Mouse (Mus musculus) embryonic facial prominence, embryonic 10.5 days (tissue): Measurements from ENCODE around the gene Saysd1. TPM values are rescaled to one million over a fixed set of nuclear protein-coding genes. Genes with fewer than 3 reads are reported as not detected.

Source experiments
- DNase-seq: peaks from one replicate; pipeline ENCODE4 v3.0.0-alpha.2; 2017; ENCODE audit warnings: low spot score
- H3K27ac ChIP-seq: fragments of 300-500 bp; sonication (generic); replicated peaks from 2 replicates; pipeline ENCODE4 v1.5.1; 2016; ENCODE audit warnings: mild to moderate bottlenecking
- H3K27me3 ChIP-seq: fragments of 300-500 bp; sonication (generic); replicated peaks from 2 replicates; pipeline ENCODE4 v1.6.1; 2016; ENCODE audit warnings: low read depth, mild to moderate bottlenecking; ENCODE audit not compliant: poor library complexity, severe bottlenecking
- H3K36me3 ChIP-seq: fragments of 300-500 bp; sonication (generic); replicated peaks from 2 replicates; pipeline ENCODE4 v1.6.1; 2016; ENCODE audit warnings: mild to moderate bottlenecking, moderate library complexity
- H3K4me1 ChIP-seq: fragments of 300-500 bp; sonication (generic); 2 replicates; pipeline ENCODE4 v1.6.1; 2016
- H3K4me3 ChIP-seq: fragments of 300-500 bp; sonication (generic); 2 replicates; pipeline ENCODE4 v1.5.1; 2016; ENCODE audit warnings: mild to moderate bottlenecking, moderate library complexity
- H3K9me3 ChIP-seq: fragments of 300-500 bp; sonication (generic); 2 replicates; pipeline ENCODE4 v1.6.1; 2016; ENCODE audit warnings: mild to moderate bottlenecking
- WGBS: fragments of 180-500 bp; shearing (Covaris S2); methylation state at CpG from one replicate; pipeline ENCODE4 v1.1.7; 2016; 5-methylcytosine and 5-hydroxymethylcytosine counted together
- polyA plus RNA-seq: library from polyadenylated mRNA; unstranded; fragments of >200 nt; fragmentation: Nextera tagmentation; extraction: Ambion mirVana; gene quantifications from 2 replicates; pipeline ENCODE4 v1.2.1, GENCODE M21; 2016

Saysd1 gene
- polyA plus RNA-seq, 1 experiment from 2014 or later, result 11.1 TPM

- no peaks in the 10 kb centered on the region for H3K9me3 ChIP-seq
- WGBS, result 92% methylated on average over 7 of the region's 7 CpGs
- peaks cover 50% of the 10 kb centered on the region for H3K4me1 ChIP-seq
- DNase-seq, result no peak
- no peaks in the 10 kb centered on the region for H3K27me3 ChIP-seq
- H3K27ac ChIP-seq, result no peak overlapping the region
- no peak overlapping the region for H3K4me3 ChIP-seq
- peaks cover 6% of the 10 kb centered on the region; the same call in 1 of the 2 replicates for H3K36me3 ChIP-seq
These were observed 36.8 kb upstream of the Saysd1 start for GRCm38 (mm10) chr14:20175114-20175513.

GRCm38 (mm10) chr14:20174696-20175095, 36.4 kb upstream of the Saysd1 start:
- Histone ChIP-seq H3K9me3 (no peaks in the 10 kb centered on the region), H3K36me3 (peaks cover 6% of the 10 kb centered on the region; the same call in 1 of the 2 replicates), H3K4me3 (no peak overlapping the region), H3K27me3 (no peaks in the 10 kb centered on the region), H3K4me1 (peaks cover 46% of the 10 kb centered on the region), H3K27ac (no peak overlapping the region)
- WGBS, result 90% methylated on average over 6 of the region's 6 CpGs
- DNase-seq, result no peak

GRCm38 (mm10) chr14:20173873-20174490, 35.6 kb upstream of the Saysd1 start:
- H3K4me1 ChIP-seq, result peaks cover 39% of the 10 kb centered on the region
- DNase-seq, result no peak
- H3K4me3 ChIP-seq, result no peak overlapping the region
- H3K27me3 ChIP-seq, result no peaks in the 10 kb centered on the region
- WGBS, result 95% methylated on average over 14 of the region's 14 CpGs
- H3K27ac ChIP-seq, result no peak overlapping the region
- no peaks in the 10 kb centered on the region for H3K9me3 ChIP-seq
- peaks cover 6% of the 10 kb centered on the region; the same call in 1 of the 2 replicates for H3K36me3 ChIP-seq

GRCm38 (mm10) chr14:20172924-20173323, 34.6 kb upstream of the Saysd1 start:
- DNase-seq, result no peak
- Histone ChIP-seq H3K4me3 (no peak overlapping the region), H3K4me1 (peaks cover 28% of the 10 kb centered on the region), H3K9me3 (no peaks in the 10 kb centered on the region), H3K27me3 (no peaks in the 10 kb centered on the region), H3K36me3 (peaks cover 6% of the 10 kb centered on the region; the same call in 1 of the 2 replicates), H3K27ac (no peak overlapping the region)
- 75% methylated on average over 4 of the region's 4 CpGs for WGBS

- WGBS, result 58% methylated on average over 5 of the region's 5 CpGs
- no peak for DNase-seq
- Histone ChIP-seq H3K36me3 (peaks cover 9% of the 10 kb centered on the region; the same call in 1 of the 2 replicates), H3K4me3 (no peak overlapping the region), H3K4me1 (peaks cover 24% of the 10 kb centered on the region), H3K27me3 (no peaks in the 10 kb centered on the region), H3K27ac (no peak overlapping the region), H3K9me3 (no peaks in the 10 kb centered on the region)
These were observed 34.2 kb upstream of the Saysd1 start for GRCm38 (mm10) chr14:20172509-20172908.

GRCm38 (mm10) chr14:20171840-20172239, 33.5 kb upstream of the Saysd1 start:
- Histone ChIP-seq H3K4me3 (no peak overlapping the region), H3K27me3 (no peaks in the 10 kb centered on the region), H3K4me1 (peaks cover 25% of the 10 kb centered on the region), H3K36me3 (peaks cover 12% of the 10 kb centered on the region; the same call in 1 of the 2 replicates), H3K27ac (no peak overlapping the region), H3K9me3 (no peaks in the 10 kb centered on the region)
- DNase-seq, result no peak
- 92% methylated on average over 3 of the region's 3 CpGs for WGBS

GRCm38 (mm10) chr14:20169251-20169650, 30.9 kb upstream of the Saysd1 start:
- WGBS, result 93% methylated on average over 4 of the region's 4 CpGs
- no peaks in the 10 kb centered on the region for H3K9me3 ChIP-seq
- peaks cover 28% of the 10 kb centered on the region for H3K4me1 ChIP-seq
- H3K36me3 ChIP-seq, result peaks cover 16% of the 10 kb centered on the region; the same call in 1 of the 2 replicates
- no peaks in the 10 kb centered on the region for H3K27me3 ChIP-seq
- H3K27ac ChIP-seq, result no peak overlapping the region
- DNase-seq, result no peak
- H3K4me3 ChIP-seq, result no peak overlapping the region

GRCm38 (mm10) chr14:20168478-20168877, 30.1 kb upstream of the Saysd1 start:
- H3K27me3 ChIP-seq, result no peaks in the 10 kb centered on the region
- 81% methylated on average over 1 of the region's 1 CpGs for WGBS
- no peak overlapping the region for H3K27ac ChIP-seq
- H3K9me3 ChIP-seq, result no peaks in the 10 kb centered on the region
- H3K36me3 ChIP-seq, result peaks cover 16% of the 10 kb centered on the region; the same call in 1 of the 2 replicates
- no peak overlapping the region for H3K4me3 ChIP-seq
- H3K4me1 ChIP-seq, result peaks cover 28% of the 10 kb centered on the region
- DNase-seq, result no peak

- 84% methylated on average over 2 of the region's 2 CpGs for WGBS
These were observed 29.7 kb upstream of the Saysd1 start for GRCm38 (mm10) chr14:20168054-20168453.

GRCm38 (mm10) chr14:20165413-20165812, 27.1 kb upstream of the Saysd1 start:
- Histone ChIP-seq H3K27me3 (no peaks in the 10 kb centered on the region), H3K36me3 (peaks cover 10% of the 10 kb centered on the region; the same call in 1 of the 2 replicates), H3K9me3 (no peaks in the 10 kb centered on the region), H3K4me1 (peaks cover 36% of the 10 kb centered on the region), H3K4me3 (no peak overlapping the region), H3K27ac (no peak overlapping the region)
- no peak for DNase-seq
- 88% methylated on average over 1 of the region's 1 CpGs for WGBS

More at GRCm38 (mm10) chr14:20168054-20168453, 29.7 kb upstream of the Saysd1 start:
- peaks cover 16% of the 10 kb centered on the region; the same call in 1 of the 2 replicates for H3K36me3 ChIP-seq
- peaks cover 28% of the 10 kb centered on the region for H3K4me1 ChIP-seq
- no peak overlapping the region for H3K27ac ChIP-seq
- H3K4me3 ChIP-seq, result no peak overlapping the region
- H3K27me3 ChIP-seq, result no peaks in the 10 kb centered on the region
- DNase-seq, result no peak
- H3K9me3 ChIP-seq, result no peaks in the 10 kb centered on the region

- Histone ChIP-seq H3K4me3 (no peak overlapping the region), H3K27ac (no peak overlapping the region), H3K36me3 (peaks cover 10% of the 10 kb centered on the region; the same call in 1 of the 2 replicates), H3K4me1 (peaks cover 44% of the 10 kb centered on the region), H3K27me3 (no peaks in the 10 kb centered on the region), H3K9me3 (no peaks in the 10 kb centered on the region)
- WGBS, result 92% methylated on average over 7 of the region's 7 CpGs
- no peak for DNase-seq
These were observed 26.1 kb upstream of the Saysd1 start for GRCm38 (mm10) chr14:20164438-20164837.

GRCm38 (mm10) chr14:20162686-20163085, 24.4 kb upstream of the Saysd1 start:
- DNase-seq, result no peak
- H3K36me3 ChIP-seq, result peaks cover 12% of the 10 kb centered on the region
- no peak overlapping the region for H3K4me3 ChIP-seq
- H3K27me3 ChIP-seq, result no peaks in the 10 kb centered on the region
- no peak overlapping the region for H3K27ac ChIP-seq
- WGBS, result 81% methylated on average over 6 of the region's 6 CpGs
- no peaks in the 10 kb centered on the region for H3K9me3 ChIP-seq
- peaks cover 52% of the 10 kb centered on the region for H3K4me1 ChIP-seq
